8 mouse cellular contexts compared by ENCODE assay signal in genomic region chr6:88924502-88925275, GRCm38 (mm10).
DNase-seq lines count a peak whose midpoint lies in the region.

No protein-coding gene starts in this region.

- DNase-seq in layer of hippocampus, adult 9-11 months, result peak; percentile 70
- no peak for DNase-seq in layer of hippocampus, adult 9-10 months (ENCODE audit: low spot score)
- peak; percentile 67 for DNase-seq in embryo, embryonic 11 days
- DNase-seq in heart, adult 9 months (ENCODE audit: low spot score in 2 of 2), result peak; percentile 77 to 78
- DNase-seq in kidney, adult 18-20 months, result peak; percentile 73
- DNase-seq in lung, postnatal 25 days (ENCODE audit: low spot score), result peak; percentile 93
- peak; percentile 50 to 66 for DNase-seq in urinary bladder, postnatal 36 days (ENCODE audit: low spot score in 2 of 2)
- DNase-seq in spleen, postnatal 36 days (ENCODE audit: low spot score in 2 of 2), result no peak

Comparison
In these comparisons a context has a peak if more than half of its experiments do, and no peak if none do; other contexts are left out.
1. DNase-seq: peak in layer of hippocampus, adult 9-11 months (single experiment), embryo, embryonic 11 days (single experiment), heart, adult 9 months (2 of 2), kidney, adult 18-20 months (single experiment), lung, postnatal 25 days (single experiment) and urinary bladder, postnatal 36 days (2 of 2); none in layer of hippocampus, adult 9-10 months (single experiment) and spleen, postnatal 36 days (0 of 2).